Mouse (Mus musculus): ENCODE measurements around the gene Gdpd5. TPM values are rescaled to one million over a fixed set of nuclear protein-coding genes. Genes with fewer than 3 reads are reported as not detected.

The Gdpd5 gene
- polyA plus RNA-seq, 1 experiment = 3.7 TPM

DNA sequence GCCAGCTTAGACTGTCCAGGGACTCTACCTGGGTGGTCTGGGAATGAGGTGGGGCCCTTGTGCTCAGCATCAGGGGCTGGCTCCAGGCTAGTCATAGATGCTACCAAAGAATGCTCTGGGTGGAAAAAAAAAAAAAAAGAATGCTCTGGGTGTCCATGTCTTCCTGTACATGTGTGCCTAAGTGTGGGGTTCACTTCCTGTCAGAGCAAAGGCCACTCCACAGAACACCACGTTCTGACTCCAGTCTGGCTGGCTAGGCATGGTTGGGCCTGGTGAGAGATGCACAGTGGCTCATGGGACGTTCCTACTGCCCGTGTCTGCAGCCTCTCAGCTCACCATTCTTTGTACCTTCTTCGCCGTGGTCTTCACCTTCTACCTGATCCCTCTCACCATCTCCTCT, 67.4 kb downstream of the Gdpd5 start:
- TF ChIP-seq FLI1 (IDR thresholded peaks at IDR 0.05; ENCODE audit: low read length) (no peak), GATA1 (IDR thresholded peaks at IDR 0.05; ENCODE audit: borderline replicate concordance, low read length) (no peak)
- Histone ChIP-seq H3K27me3 (replicated peaks) (peaks cover 82% of the 10 kb centered on the region), H3K9me3 (no peaks in the 10 kb centered on the region), H3K4me1 (peaks cover 20% of the 10 kb centered on the region), H3K4me3 (replicated peaks) (peak overlapping the region; percentile 51), H3K36me3 (replicated peaks; ENCODE audit: low read length) (no peaks in the 10 kb centered on the region)

DNA sequence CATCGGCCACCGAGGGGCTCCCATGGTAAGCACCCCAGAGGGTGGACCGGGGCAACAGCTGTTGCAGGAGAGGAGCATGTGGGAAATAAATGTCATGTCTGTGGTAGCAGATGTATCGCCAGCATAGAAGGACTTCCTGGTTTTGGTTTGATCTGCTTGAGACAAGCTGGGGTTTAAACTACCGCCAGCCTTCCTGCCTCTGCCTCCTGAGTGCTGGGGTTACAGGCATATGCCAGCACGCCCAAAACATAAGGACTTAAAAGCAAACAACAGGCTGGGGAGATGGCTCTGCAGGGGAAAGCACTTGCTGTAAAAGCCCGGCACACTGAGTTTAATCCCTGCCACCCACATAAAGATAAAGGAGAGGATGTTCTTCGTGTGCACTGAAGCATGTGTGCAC, 67.8 kb downstream of the Gdpd5 start:
- Histone ChIP-seq H3K27me3 (replicated peaks) (peaks cover 84% of the 10 kb centered on the region), H3K9me3 (no peaks in the 10 kb centered on the region), H3K4me1 (peaks cover 20% of the 10 kb centered on the region), H3K4me3 (replicated peaks) (no peak overlapping the region), H3K36me3 (replicated peaks; ENCODE audit: low read length) (no peaks in the 10 kb centered on the region)
- no peak for TF ChIP-seq GATA1 (IDR thresholded peaks at IDR 0.05; ENCODE audit: borderline replicate concordance, low read length)
- TF ChIP-seq FLI1 (IDR thresholded peaks at IDR 0.05; ENCODE audit: low read length) = no peak

DNA sequence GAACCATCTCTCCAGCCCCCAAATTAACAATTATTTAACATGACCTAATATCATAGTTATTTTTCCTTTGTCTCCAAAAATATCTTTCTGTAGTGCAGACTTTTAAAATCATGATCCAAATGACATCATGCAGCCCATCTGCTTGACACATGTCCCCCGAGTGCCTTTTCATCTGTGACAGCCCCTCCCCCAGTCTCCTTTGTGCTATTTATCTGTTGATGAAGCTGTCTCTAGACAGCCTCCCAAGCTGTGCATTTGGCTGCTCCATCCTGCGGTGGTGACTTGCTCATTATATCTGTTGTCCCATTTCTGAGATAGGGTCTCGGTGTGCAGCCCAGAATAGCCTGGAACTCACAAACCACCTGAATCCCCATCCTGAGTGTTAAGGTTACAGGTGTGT, 68.5 kb downstream of the Gdpd5 start:
- Histone ChIP-seq H3K4me3 (replicated peaks) (no peak overlapping the region), H3K36me3 (replicated peaks; ENCODE audit: low read length) (no peaks in the 10 kb centered on the region), H3K27me3 (replicated peaks) (peaks cover 84% of the 10 kb centered on the region), H3K9me3 (no peaks in the 10 kb centered on the region), H3K4me1 (peaks cover 20% of the 10 kb centered on the region)
- TF ChIP-seq FLI1 (IDR thresholded peaks at IDR 0.05; ENCODE audit: low read length) (no peak), GATA1 (IDR thresholded peaks at IDR 0.05; ENCODE audit: borderline replicate concordance, low read length) (no peak)

DNA sequence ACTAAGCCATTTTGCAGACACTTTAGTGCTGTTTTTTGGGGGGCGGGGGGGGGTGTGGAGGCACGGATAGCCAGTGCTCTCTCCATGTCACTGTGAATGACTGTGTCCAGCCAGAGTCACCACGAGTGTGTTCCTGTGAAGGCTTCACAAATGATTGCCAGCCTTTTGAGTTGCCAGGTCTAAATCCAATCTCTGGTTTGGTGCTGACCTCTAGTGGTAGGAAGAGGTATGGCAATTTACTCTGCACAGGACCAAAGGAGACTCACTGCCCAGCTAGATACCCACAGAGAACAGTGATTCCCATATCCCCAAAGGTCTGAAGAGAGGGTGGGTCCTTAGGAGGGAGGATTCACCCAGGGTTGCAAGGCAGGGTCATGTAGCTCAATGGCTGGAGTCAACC, 69.5 kb downstream of the Gdpd5 start:
- peaks cover 87% of the 10 kb centered on the region for H3K27me3 ChIP-seq (replicated peaks)
- H3K4me1 ChIP-seq = peaks cover 20% of the 10 kb centered on the region
- no peaks in the 10 kb centered on the region for H3K9me3 ChIP-seq
- no peak for TF ChIP-seq FLI1 (IDR thresholded peaks at IDR 0.05; ENCODE audit: low read length)
- TF ChIP-seq GATA1 (IDR thresholded peaks at IDR 0.05; ENCODE audit: borderline replicate concordance, low read length) = no peak
- H3K36me3 ChIP-seq (replicated peaks; ENCODE audit: low read length) = no peaks in the 10 kb centered on the region
- H3K4me3 ChIP-seq (replicated peaks) = no peak overlapping the region

DNA sequence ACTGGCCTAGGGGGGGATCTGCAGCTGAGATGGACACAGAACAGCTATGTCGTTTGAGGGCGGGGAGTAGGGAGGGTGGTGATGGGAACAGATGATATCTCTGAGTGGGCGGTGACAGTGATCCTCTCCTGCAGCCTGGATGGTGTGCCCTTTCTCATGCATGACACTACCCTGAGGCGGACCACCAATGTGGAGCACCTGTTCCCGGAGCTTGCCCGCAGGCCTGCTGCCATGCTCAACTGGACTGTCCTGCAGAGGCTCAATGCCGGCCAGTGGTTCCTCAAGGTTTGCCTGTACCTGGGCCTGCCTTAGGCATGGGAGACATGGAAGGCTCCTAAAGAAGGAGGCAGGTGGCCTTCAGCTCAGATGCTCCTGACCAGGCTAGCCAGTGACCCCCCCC, 71.6 kb downstream of the Gdpd5 start:
- H3K4me3 ChIP-seq (replicated peaks) = no peak overlapping the region
- H3K4me1 ChIP-seq = peaks cover 20% of the 10 kb centered on the region
- TF ChIP-seq GATA1 (IDR thresholded peaks at IDR 0.05; ENCODE audit: borderline replicate concordance, low read length) (no peak), FLI1 (IDR thresholded peaks at IDR 0.05; ENCODE audit: low read length) (no peak)
- H3K9me3 ChIP-seq = no peaks in the 10 kb centered on the region
- H3K36me3 ChIP-seq (replicated peaks; ENCODE audit: low read length) = no peaks in the 10 kb centered on the region
- peaks cover 88% of the 10 kb centered on the region for H3K27me3 ChIP-seq (replicated peaks)

DNA sequence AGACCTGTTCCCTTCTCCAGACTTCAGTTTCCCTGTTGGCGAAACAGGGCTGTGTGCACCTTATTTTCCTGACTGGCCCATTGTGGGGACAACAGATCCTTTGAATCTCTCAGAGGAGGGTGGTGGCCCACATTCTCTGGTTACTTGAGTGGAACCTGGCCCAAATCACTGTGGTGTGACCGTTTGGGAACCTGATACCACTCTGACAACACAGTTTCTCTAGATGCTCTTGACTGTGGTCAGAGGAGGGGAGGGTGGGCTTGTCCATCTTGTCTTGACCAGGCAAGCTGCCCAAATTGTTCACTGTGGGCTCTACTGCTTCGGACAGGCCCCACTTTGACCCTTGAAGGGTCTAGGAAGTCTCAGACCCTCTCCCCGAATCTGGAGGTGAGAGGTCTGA, 72.8 kb downstream of the Gdpd5 start:
- Histone ChIP-seq H3K9me3 (no peaks in the 10 kb centered on the region), H3K36me3 (replicated peaks; ENCODE audit: low read length) (no peaks in the 10 kb centered on the region), H3K4me1 (peaks cover 14% of the 10 kb centered on the region), H3K4me3 (replicated peaks) (no peak overlapping the region), H3K27me3 (replicated peaks) (peaks cover 88% of the 10 kb centered on the region)
- TF ChIP-seq GATA1 (IDR thresholded peaks at IDR 0.05; ENCODE audit: borderline replicate concordance, low read length) (no peak), FLI1 (IDR thresholded peaks at IDR 0.05; ENCODE audit: low read length) (no peak)

DNA sequence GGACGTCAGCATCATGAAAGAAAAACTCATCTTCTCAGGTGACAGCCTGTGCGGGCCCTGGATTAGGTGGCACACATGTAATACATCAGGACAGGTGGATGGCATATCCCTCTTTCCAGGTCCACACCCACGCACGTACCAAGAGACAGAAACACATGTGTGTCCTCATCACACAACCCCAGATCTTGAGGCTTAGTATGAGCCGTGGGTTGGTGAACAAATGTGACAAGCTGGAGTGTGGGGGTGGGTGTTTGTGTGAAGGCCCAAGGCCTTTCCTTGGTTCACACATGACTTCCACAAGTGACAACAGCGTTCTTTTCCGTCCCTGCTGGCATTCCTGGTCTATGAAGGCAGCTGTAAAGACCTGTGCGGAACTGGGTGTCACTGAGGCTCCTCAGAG, 77.6 kb downstream of the Gdpd5 start:
- TF ChIP-seq GATA1 (IDR thresholded peaks at IDR 0.05; ENCODE audit: borderline replicate concordance, low read length) = no peak
- no peak for TF ChIP-seq FLI1 (IDR thresholded peaks at IDR 0.05; ENCODE audit: low read length)
- Histone ChIP-seq H3K27me3 (replicated peaks) (peaks cover 99% of the 10 kb centered on the region), H3K36me3 (replicated peaks; ENCODE audit: low read length) (no peaks in the 10 kb centered on the region)

DNA sequence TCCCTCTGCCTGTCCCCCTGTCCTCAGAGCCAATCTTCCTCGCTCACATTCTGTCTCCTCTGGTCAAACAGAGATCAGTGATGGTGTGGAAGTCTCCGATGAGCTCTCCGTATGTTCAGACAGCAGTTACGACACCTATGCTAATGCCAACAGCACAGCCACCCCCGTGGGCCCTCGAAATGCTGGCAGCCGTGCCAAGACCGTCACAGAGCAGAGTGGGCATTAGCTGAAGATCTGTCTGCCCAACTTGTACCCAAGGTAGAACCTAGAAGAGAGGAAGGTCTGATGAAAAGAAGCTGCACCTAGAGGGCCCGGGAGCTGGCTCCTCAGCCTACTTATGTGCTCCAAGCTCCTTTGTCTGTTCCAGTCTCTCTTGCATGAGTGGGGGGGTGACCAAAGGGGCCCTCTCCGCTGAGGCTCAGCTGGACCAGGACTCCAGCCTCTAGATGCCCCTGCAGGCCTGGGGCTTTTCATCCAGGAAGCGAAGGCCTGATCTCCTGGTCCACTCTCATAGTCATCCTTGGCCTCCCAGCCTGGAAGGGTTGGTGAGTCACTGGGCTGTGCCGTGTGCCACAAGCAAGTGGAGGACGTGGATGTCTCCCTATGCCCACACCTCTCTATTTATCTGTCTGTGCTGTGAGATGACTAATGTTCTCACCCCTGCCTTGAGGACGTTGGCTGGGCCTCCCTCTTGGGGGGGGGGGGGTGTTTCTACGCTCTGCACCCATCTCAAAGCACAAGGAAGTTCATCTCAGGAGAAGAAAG, 78.9 kb downstream of the Gdpd5 start:
- peaks cover 7% of the 10 kb centered on the region for H3K4me1 ChIP-seq
- peaks cover 18% of the 10 kb centered on the region for H3K9me3 ChIP-seq
- no peaks in the 10 kb centered on the region for H3K36me3 ChIP-seq (replicated peaks; ENCODE audit: low read length)
- peak overlapping the region; percentile 28 for H3K4me3 ChIP-seq (replicated peaks)
- TF ChIP-seq GATA1 (IDR thresholded peaks at IDR 0.05; ENCODE audit: borderline replicate concordance, low read length) = no peak
- no peak for TF ChIP-seq FLI1 (IDR thresholded peaks at IDR 0.05; ENCODE audit: low read length)
- H3K27me3 ChIP-seq (replicated peaks) = peaks cover 96% of the 10 kb centered on the region

More for the DNA sequence above, 77.6 kb downstream of the Gdpd5 start:
- H3K4me3 ChIP-seq (replicated peaks) = no peak overlapping the region
- peaks cover 12% of the 10 kb centered on the region for H3K9me3 ChIP-seq
- peaks cover 4% of the 10 kb centered on the region for H3K4me1 ChIP-seq

DNA sequence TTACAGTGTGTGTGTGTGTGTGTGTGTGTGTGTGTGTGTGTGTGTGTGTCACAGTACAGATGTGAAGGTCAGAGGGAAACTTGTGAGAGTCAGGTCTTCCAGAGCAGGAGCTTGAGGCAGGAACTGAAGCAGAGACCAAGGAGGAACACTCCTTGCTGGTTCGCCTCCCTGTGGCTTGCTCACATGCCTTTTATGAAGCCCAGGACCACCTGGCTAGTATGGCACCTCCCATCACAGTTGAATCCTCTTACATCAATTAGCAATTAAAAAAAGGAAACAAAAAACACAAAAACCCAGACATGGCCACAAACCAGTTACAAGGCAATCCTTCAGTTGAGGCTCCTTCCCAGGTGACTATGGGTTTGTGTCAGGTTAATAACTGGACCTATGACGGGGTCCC, 81.9 kb downstream of the Gdpd5 start:
- Histone ChIP-seq H3K9me3 (peaks cover 23% of the 10 kb centered on the region), H3K36me3 (replicated peaks; ENCODE audit: low read length) (no peaks in the 10 kb centered on the region), H3K4me1 (peaks cover 37% of the 10 kb centered on the region), H3K4me3 (replicated peaks) (no peak overlapping the region), H3K27me3 (replicated peaks) (peaks cover 98% of the 10 kb centered on the region)
- TF ChIP-seq FLI1 (IDR thresholded peaks at IDR 0.05; ENCODE audit: low read length) (no peak), GATA1 (IDR thresholded peaks at IDR 0.05; ENCODE audit: borderline replicate concordance, low read length) (no peak)

DNA sequence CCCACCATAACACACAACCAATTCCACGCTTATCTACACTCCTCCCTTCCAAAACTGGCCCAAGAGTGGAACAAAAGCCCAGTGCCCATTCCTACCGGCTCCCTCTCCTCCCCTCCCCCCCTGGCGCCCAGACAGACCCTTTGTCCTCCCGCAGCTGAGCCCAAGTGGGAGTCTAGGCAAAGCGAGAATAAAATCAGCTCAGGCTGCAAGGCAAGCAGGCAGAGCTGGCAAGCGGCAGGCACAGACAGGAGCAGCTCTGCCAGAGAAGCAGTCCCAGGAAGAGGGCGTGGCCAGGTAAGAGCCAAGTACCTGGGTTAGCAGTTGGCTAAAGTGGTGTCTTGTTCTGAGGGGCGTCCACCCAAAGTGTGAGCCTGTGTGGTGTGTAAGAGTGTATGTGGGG, 84.6 kb downstream of the Gdpd5 start, which contains the start of gene Klhl35:
Klhl35 (plus strand) TSS at position 194 of the 400 bp plus-strand sequence.
- H3K36me3 ChIP-seq (replicated peaks; ENCODE audit: low read length) = peaks cover 3% of the 10 kb centered on the region
- H3K4me1 ChIP-seq = peaks cover 64% of the 10 kb centered on the region
- H3K9me3 ChIP-seq = peaks cover 27% of the 10 kb centered on the region
- peak within 1 kb of the TSS; percentile 6 for H3K4me3 ChIP-seq (replicated peaks)
- H3K27me3 ChIP-seq (replicated peaks) = peaks cover 98% of the 10 kb centered on the region
- TF ChIP-seq GATA1 (IDR thresholded peaks at IDR 0.05; ENCODE audit: borderline replicate concordance, low read length) = no peak
- TF ChIP-seq FLI1 (IDR thresholded peaks at IDR 0.05; ENCODE audit: low read length) = no peak
